Mouse (Mus musculus) heart, adult 2 months (tissue): ENCODE measurements around the gene Tmem151b. TPM values are rescaled to one million over a fixed set of nuclear protein-coding genes. Genes with fewer than 3 reads are reported as not detected.

Experiments used
- DNase-seq, 2 experiments: peaks; one replicate each; pipeline ENCODE4 v3.0.0; 2021
- H3K27ac ChIP-seq: fragments of 200-600 bp; 2 replicates; pipeline ENCODE4 v1.8.1; 2022
- H3K27me3 ChIP-seq: fragments of 200-500 bp; 2 replicates; pipeline ENCODE4 v1.6.1; 2012; ENCODE audit warnings: mild to moderate bottlenecking, low read length, inconsistent platforms, mixed read lengths; ENCODE audit not compliant: control insufficient read depth, insufficient read depth
- H3K36me3 ChIP-seq: fragments of 200-500 bp; 2 replicates; pipeline ENCODE4 v1.6.1; 2012; ENCODE audit warnings: low read length, inconsistent platforms; ENCODE audit not compliant: control insufficient read depth, insufficient read depth
- H3K4me1 ChIP-seq: fragments of 200-500 bp; 2 replicates; pipeline ENCODE4 v1.6.1; 2011; ENCODE audit warnings: low read length; ENCODE audit not compliant: control insufficient read depth, insufficient read depth
- H3K4me3 ChIP-seq: fragments of 200-600 bp; 2 replicates; pipeline ENCODE4 v1.8.1; 2022
- H3K79me2 ChIP-seq: fragments of 200-500 bp; replicated peaks from 2 replicates; pipeline ENCODE4 v1.6.1; 2012; ENCODE audit warnings: mild to moderate bottlenecking, inconsistent platforms, low read length, moderate library complexity, mixed read lengths; ENCODE audit not compliant: control insufficient read depth, insufficient read depth
- H3K9ac ChIP-seq: fragments of 200-500 bp; 2 replicates; pipeline ENCODE4 v1.6.1; 2012; ENCODE audit warnings: low read depth, mild to moderate bottlenecking, control low read depth, inconsistent platforms, low read length, mixed read lengths
- CTCF ChIP-seq: fragments of 200-600 bp; IDR thresholded peaks from 2 replicates; pipeline ENCODE4 v1.8.1; 2022; ENCODE audit warnings: antibody characterized with exemption, mild to moderate bottlenecking, moderate library complexity
- EP300 ChIP-seq: fragments of 200-500 bp; IDR thresholded peaks from 2 replicates; pipeline ENCODE4 v1.6.1; 2011; ENCODE audit warnings: low read depth, low read length, control low read depth; ENCODE audit not compliant: insufficient read depth
- POLR2A ChIP-seq: fragments of 200-500 bp; IDR thresholded peaks from 2 replicates; pipeline ENCODE4 v1.6.1; 2011; ENCODE audit warnings: mild to moderate bottlenecking, low read depth, low read length, control low read depth; ENCODE audit not compliant: insufficient read depth
- WGBS: fragments of 180-500 bp; shearing (Covaris S2); methylation state at CpG from one replicate; pipeline ENCODE4 v1.1.7; 2018; 5-methylcytosine and 5-hydroxymethylcytosine counted together
- intact Hi-C: fragments of 180-260 bp; cut with DNase I; formaldehyde crosslinking; loops from one replicate; pipeline ENCODE4 v1.15.1; 2025
- long read RNA-seq: library from polyadenylated mRNA; stranded (forward); transcript quantifications from one replicate; pipeline ENCODE4 v2.0.0, GENCODE M21; 2021
- polyA plus RNA-seq: library from polyadenylated mRNA; depleted of rRNA; stranded (reverse); fragments of >200 nt; gene quantifications from 2 replicates; pipeline ENCODE4 v1.2.3, GENCODE M21; 2012; rRNA removed
- total RNA-seq, 2 experiments: library from RNA; stranded (reverse); gene quantifications; 2 replicates each; pipeline ENCODE4 v1.2.3; 2021

Gene Tmem151b
- total RNA-seq (under 1 TPM in 1 of 2 experiments, not detected in 1; 0.07 TPM), polyA plus RNA-seq (0.04 and 0.06 TPM in 2 replicates)
- long read RNA-seq = 0 reads

- peaks cover 2% of the 10 kb centered on the region; the same call in 1 of the 2 replicates for H3K4me1 ChIP-seq
- no peaks in the 10 kb centered on the region for H3K79me2 ChIP-seq
- peak within 1 kb of the TSS; percentile 31; the same call in 1 of the 2 replicates for H3K9ac ChIP-seq
- DNase-seq = no peak
- H3K4me3 ChIP-seq = peak within 1 kb of the TSS; percentile 46
- no peaks in the 10 kb centered on the region for H3K36me3 ChIP-seq
- 2% methylated on average over 28 of the region's 29 CpGs for WGBS
- peaks cover 24% of the 10 kb centered on the region for H3K27me3 ChIP-seq
- no peak within 1 kb of the TSS for H3K27ac ChIP-seq
- TF ChIP-seq EP300 = no peak
- intact Hi-C loops = no loop called here
Observed at GRCm38 (mm10) chr17:45549617-45550181, at the start of gene Tmem151b. Gene Tmem151b (minus strand): TSS chr17:45549677.

GRCm38 (mm10) chr17:45598891-45599290 is 49.4 kb upstream of the Tmem151b start:
- 27% methylated on average over 3 of the region's 3 CpGs for WGBS
- intact Hi-C loops = loop anchor here (2.0 kb wide), 1 partner anchor 14 kb away; no protein-coding TSS in a partner anchor
- Histone ChIP-seq H3K79me2 (no peaks in the 10 kb centered on the region), H3K27me3 (no peaks in the 10 kb centered on the region), H3K4me1 (peaks cover 17% of the 10 kb centered on the region), H3K9ac (no peak overlapping the region), H3K27ac (no peak overlapping the region), H3K4me3 (no peak overlapping the region), H3K36me3 (no peaks in the 10 kb centered on the region)
- no peak for DNase-seq
- TF ChIP-seq CTCF (no peak), POLR2A (no peak), EP300 (no peak)

- DNase-seq = no peak
- intact Hi-C loops = loop anchor here (2.0 kb wide), 1 partner anchor 14 kb away; no protein-coding TSS in a partner anchor
- Histone ChIP-seq H3K27me3 (no peaks in the 10 kb centered on the region), H3K9ac (no peak overlapping the region), H3K4me1 (peaks cover 20% of the 10 kb centered on the region), H3K4me3 (no peak overlapping the region), H3K79me2 (no peaks in the 10 kb centered on the region), H3K36me3 (no peaks in the 10 kb centered on the region), H3K27ac (no peak overlapping the region)
- WGBS = 90% methylated on average over 2 of the region's 2 CpGs
- TF ChIP-seq POLR2A (no peak), CTCF (no peak), EP300 (no peak)
Observed at GRCm38 (mm10) chr17:45598376-45598775, 48.9 kb upstream of the Tmem151b start.

GRCm38 (mm10) chr17:45597787-45598186 is 48.3 kb upstream of the Tmem151b start:
- no peaks in the 10 kb centered on the region for H3K27me3 ChIP-seq
- 40% methylated on average over 3 of the region's 3 CpGs for WGBS
- H3K9ac ChIP-seq = no peak overlapping the region
- intact Hi-C loops = loop anchor here (2.0 kb wide), 1 partner anchor 13 kb away; no protein-coding TSS in a partner anchor
- H3K79me2 ChIP-seq = no peaks in the 10 kb centered on the region
- H3K27ac ChIP-seq = no peak overlapping the region
- peaks cover 24% of the 10 kb centered on the region for H3K4me1 ChIP-seq
- no peak overlapping the region for H3K4me3 ChIP-seq
- no peaks in the 10 kb centered on the region for H3K36me3 ChIP-seq
- no peak for TF ChIP-seq EP300
- TF ChIP-seq POLR2A = no peak
- no peak for TF ChIP-seq CTCF
- peak in 1 of 2 experiments; percentile 56 for DNase-seq

- WGBS = 22% methylated on average over 11 of the region's 11 CpGs
- H3K36me3 ChIP-seq = no peaks in the 10 kb centered on the region
- intact Hi-C loops = no loop called here
Observed at GRCm38 (mm10) chr17:45596631-45597396, 47.3 kb upstream of the Tmem151b start.

More at GRCm38 (mm10) chr17:45596631-45597396, 47.3 kb upstream of the Tmem151b start:
- Histone ChIP-seq H3K27me3 (no peaks in the 10 kb centered on the region), H3K9ac (peak overlapping the region; percentile 5; the same call in 1 of the 2 replicates), H3K4me3 (no peak overlapping the region), H3K4me1 (peaks cover 28% of the 10 kb centered on the region), H3K79me2 (no peaks in the 10 kb centered on the region), H3K27ac (peak overlapping the region; percentile 60)
- DNase-seq = peak; percentile 83 to 88
- TF ChIP-seq CTCF (peak; percentile 90), EP300 (peak; percentile 34; the same call in 1 of the 2 replicates), POLR2A (no peak)
